ENCODE assay signal across 32 mouse cellular contexts in genomic region chr14:33989201-33989600, GRCm38 (mm10). TPM values are rescaled to one million over a fixed set of nuclear protein-coding genes. Genes with fewer than 3 reads are reported as not detected.
"Had no signal": no experiment of that assay in that cellular context is flagged by ENCODE, and none has a peak within 500 bp of the region (broad histone marks: within the 10 kb centered on the region; RNA-seq: fewer than 3 reads in every experiment).

No protein-coding gene starts in this region.

- H3K9me3 ChIP-seq: liver, embryonic 12.5 days; liver, embryonic 15.5 days; midbrain, embryonic 10.5 days; midbrain, embryonic 13.5 days; neural tube, embryonic 13.5 days; stomach, embryonic 15.5 days had no signal

- DNase-seq: kidney, adult 2 months; kidney, postnatal 25 days; layer of hippocampus, adult 9-11 months; lung, adult 2 months; lung, postnatal 36 days; retina, postnatal 1 day; right cerebral cortex, postnatal 25 days; spleen, adult 18-20 months; thymus, adult 2 months; thymus, postnatal 14 days; thymus, postnatal 4 days had no signal

- H3K4me1 ChIP-seq: liver, embryonic 12.5 days; liver, embryonic 15.5 days; megakaryocyte, embryonic 14.5 days; midbrain, embryonic 13.5 days; neural tube, embryonic 13.5 days; stomach, embryonic 15.5 days had no signal

- H3K27ac ChIP-seq: kidney, postnatal 0 days; layer of hippocampus, adult 2 months; liver, embryonic 12.5 days; liver, embryonic 15.5 days; midbrain, embryonic 10.5 days; midbrain, embryonic 13.5 days; neural tube, embryonic 13.5 days; stomach, embryonic 15.5 days had no signal

- H3K36me3 ChIP-seq: liver, embryonic 12.5 days; liver, embryonic 15.5 days; midbrain, embryonic 10.5 days; midbrain, embryonic 13.5 days; neural tube, embryonic 13.5 days; stomach, embryonic 15.5 days had no signal

- H3K4me3 ChIP-seq: layer of hippocampus, adult 2 months; liver, embryonic 12.5 days; liver, embryonic 15.5 days; megakaryocyte, embryonic 14.5 days; midbrain, embryonic 10.5 days; midbrain, embryonic 13.5 days; myocyte; neural tube, embryonic 13.5 days; stomach, embryonic 15.5 days had no signal

- H3K27me3 ChIP-seq: liver, embryonic 12.5 days; liver, embryonic 15.5 days; megakaryocyte, embryonic 14.5 days; midbrain, embryonic 13.5 days; neural tube, embryonic 13.5 days; stomach, embryonic 15.5 days had no signal

RNA-seq across cellular contexts. Expression of gene Zfp488, which starts 10.6 kb away (rescaled TPM):
- total RNA-seq: monocyte, adult 5-6 weeks; neutrophil, adult 5-6 weeks had no signal
- polyA plus RNA-seq: kidney, adult 2 months; kidney, embryonic 14.5 days; kidney, postnatal 0 days; large intestine, adult 2 months; liver, embryonic 15.5 days; lung, adult 2 months; lung, embryonic 16.5 days; myocyte; thymus, adult 2 months had no signal

RNA-seq across cellular contexts. Expression of gene Gm30083, which starts 25.8 kb away (rescaled TPM):
- total RNA-seq: layer of hippocampus, adult 2 months; layer of hippocampus, postnatal 25 days; left cerebral cortex, adult 18-20 months; left cerebral cortex, postnatal 36 days; monocyte, adult 5-6 weeks; neutrophil, adult 5-6 weeks had no signal
- polyA plus RNA-seq: kidney, adult 2 months; kidney, embryonic 14.5 days; kidney, postnatal 0 days; large intestine, adult 2 months; limb, embryonic 11.5 days; limb, embryonic 14.5 days; liver, embryonic 12.5 days; liver, embryonic 15.5 days; lung, adult 2 months; lung, embryonic 16.5 days; midbrain, embryonic 10.5 days; midbrain, embryonic 13.5 days; midbrain, embryonic 16.5 days; neural tube, embryonic 13.5 days; stomach, embryonic 15.5 days; thymus, adult 2 months had no signal

RNA-seq across cellular contexts. Expression of gene Gm5460, which starts 27.4 kb away (rescaled TPM):
- total RNA-seq: layer of hippocampus, adult 2 months; layer of hippocampus, postnatal 25 days; left cerebral cortex, adult 18-20 months; left cerebral cortex, postnatal 36 days; monocyte, adult 5-6 weeks; neutrophil, adult 5-6 weeks had no signal
- polyA plus RNA-seq: kidney, adult 2 months; kidney, embryonic 14.5 days; kidney, postnatal 0 days; large intestine, adult 2 months; limb, embryonic 11.5 days; limb, embryonic 14.5 days; liver, embryonic 12.5 days; liver, embryonic 15.5 days; lung, adult 2 months; lung, embryonic 16.5 days; midbrain, embryonic 10.5 days; midbrain, embryonic 13.5 days; midbrain, embryonic 16.5 days; neural tube, embryonic 13.5 days; stomach, embryonic 15.5 days had no signal

RNA-seq across cellular contexts. Expression of gene Rbp3, which starts 35.4 kb away (rescaled TPM):
- total RNA-seq: layer of hippocampus, adult 2 months; layer of hippocampus, postnatal 25 days; left cerebral cortex, adult 18-20 months; monocyte, adult 5-6 weeks; neutrophil, adult 5-6 weeks had no signal
- polyA plus RNA-seq: kidney, adult 2 months; kidney, embryonic 14.5 days; kidney, postnatal 0 days; large intestine, adult 2 months; limb, embryonic 11.5 days; limb, embryonic 14.5 days; lung, adult 2 months; lung, embryonic 16.5 days; midbrain, embryonic 13.5 days; neural tube, embryonic 13.5 days; stomach, embryonic 15.5 days; thymus, adult 2 months had no signal

RNA-seq across cellular contexts. Expression of gene Gdf2, which starts 48.4 kb away (rescaled TPM):
- total RNA-seq: layer of hippocampus, adult 2 months; layer of hippocampus, postnatal 25 days; left cerebral cortex, adult 18-20 months; left cerebral cortex, postnatal 36 days; monocyte, adult 5-6 weeks; neutrophil, adult 5-6 weeks had no signal
- polyA plus RNA-seq: kidney, adult 2 months; kidney, embryonic 14.5 days; kidney, postnatal 0 days; large intestine, adult 2 months; midbrain, embryonic 10.5 days; midbrain, embryonic 13.5 days; midbrain, embryonic 16.5 days; myocyte; neural tube, embryonic 13.5 days; thymus, adult 2 months had no signal
